Mouse (Mus musculus) kidney, embryonic 15.5 days (tissue): ENCODE measurements at regions not wholly inside any gene's neighbourhood (a gene's known extent, or its start where the extent isn't known, plus 50 kb on each side); places are given as distances from the start of the nearest gene placed in this dataset.
"Not testable (repeated sequence)": the region's sequence is repeated elsewhere in the genome, so short reads cannot be mapped to it uniquely, and the experiment has no call there.

ENCODE experiments used
- ATAC-seq: fragments of 200-750 bp; cut with Nextera tagmentation; replicated peaks from 2 replicates; pipeline ENCODE4 v1.8.0; 2017; ENCODE audit warnings: moderate TSS enrichment; ENCODE audit not compliant: low FRiP score
- H3K27ac ChIP-seq: fragments of 300-500 bp; sonication (generic); 2 replicates; pipeline ENCODE4 v1.5.1; 2015; ENCODE audit warnings: mild to moderate bottlenecking, inconsistent platforms
- H3K27me3 ChIP-seq: fragments of 300-500 bp; sonication (generic); 2 replicates; pipeline ENCODE4 v1.6.1; 2015; ENCODE audit warnings: inconsistent platforms
- H3K36me3 ChIP-seq: fragments of 300-500 bp; sonication (generic); 2 replicates; pipeline ENCODE4 v1.6.1; 2015; ENCODE audit warnings: inconsistent platforms
- H3K4me1 ChIP-seq: fragments of 300-500 bp; sonication (generic); 2 replicates; pipeline ENCODE4 v1.6.1; 2015; ENCODE audit warnings: inconsistent platforms
- H3K4me2 ChIP-seq: fragments of 300-500 bp; sonication (generic); 2 replicates; pipeline ENCODE4 v1.6.1; 2015; ENCODE audit warnings: moderate library complexity, mild to moderate bottlenecking, inconsistent platforms
- H3K4me3 ChIP-seq: fragments of 300-500 bp; sonication (generic); replicated peaks from 2 replicates; pipeline ENCODE4 v1.5.1; 2015; ENCODE audit warnings: mild to moderate bottlenecking, inconsistent platforms
- H3K9ac ChIP-seq: fragments of 300-500 bp; sonication (generic); 2 replicates; pipeline ENCODE4 v1.6.1; 2015; ENCODE audit warnings: mild to moderate bottlenecking, inconsistent platforms
- H3K9me3 ChIP-seq: fragments of 300-500 bp; sonication (generic); replicated peaks from 2 replicates; pipeline ENCODE4 v1.6.1; 2016; ENCODE audit warnings: inconsistent platforms
- WGBS: fragments of 180-500 bp; shearing (Covaris S2); methylation state at CpG from one replicate; pipeline ENCODE4 v1.1.7; 2015; ENCODE audit warnings: mixed read lengths; 5-methylcytosine and 5-hydroxymethylcytosine counted together

DNA sequence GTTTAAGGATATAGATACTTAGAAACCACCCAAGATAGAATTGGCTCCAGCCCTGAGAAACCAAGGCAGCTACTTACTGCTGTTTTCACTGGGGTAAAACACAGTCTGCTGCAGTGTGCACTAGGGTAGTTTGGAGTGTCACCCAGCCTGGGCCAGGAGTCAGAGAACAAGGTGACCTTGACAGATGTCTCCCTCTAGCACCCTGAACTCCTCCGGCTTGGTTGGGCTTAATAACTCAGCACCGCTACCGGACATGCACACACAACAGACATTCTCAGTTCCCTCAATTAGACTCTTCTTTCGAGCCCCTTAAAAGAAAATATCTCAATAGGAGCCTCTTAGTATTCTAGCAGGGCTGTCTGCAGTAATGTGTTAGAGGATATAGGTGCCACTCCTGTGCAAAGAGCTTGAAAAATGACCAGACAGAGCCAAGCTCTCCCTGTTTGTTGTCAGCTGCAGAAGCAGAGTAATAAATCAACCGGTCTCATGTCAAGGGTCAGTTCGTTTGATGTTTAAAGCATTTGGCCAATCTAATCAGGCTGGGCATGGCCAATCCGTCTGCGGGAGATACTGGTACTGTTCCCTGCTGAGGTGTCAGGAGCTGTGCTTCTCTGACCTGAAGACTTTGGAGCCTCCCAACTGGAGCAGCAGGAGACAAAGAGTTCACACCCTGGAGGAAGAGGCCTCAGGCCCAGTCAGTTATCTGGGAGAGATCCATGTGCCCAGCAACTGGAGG lies 299.1 kb downstream of the Eipr1 start:
- Histone ChIP-seq H3K4me3 (no peak overlapping the region), H3K4me2 (no peak overlapping the region), H3K27me3 (no peaks in the 10 kb centered on the region), H3K9ac (no peak overlapping the region), H3K27ac (no peak overlapping the region), H3K4me1 (peaks cover 25% of the 10 kb centered on the region), H3K36me3 (no peaks in the 10 kb centered on the region), H3K9me3 (no peaks in the 10 kb centered on the region)
- 19% methylated on average over 8 of the region's 8 CpGs for WGBS
- peak; percentile 65 for ATAC-seq

DNA sequence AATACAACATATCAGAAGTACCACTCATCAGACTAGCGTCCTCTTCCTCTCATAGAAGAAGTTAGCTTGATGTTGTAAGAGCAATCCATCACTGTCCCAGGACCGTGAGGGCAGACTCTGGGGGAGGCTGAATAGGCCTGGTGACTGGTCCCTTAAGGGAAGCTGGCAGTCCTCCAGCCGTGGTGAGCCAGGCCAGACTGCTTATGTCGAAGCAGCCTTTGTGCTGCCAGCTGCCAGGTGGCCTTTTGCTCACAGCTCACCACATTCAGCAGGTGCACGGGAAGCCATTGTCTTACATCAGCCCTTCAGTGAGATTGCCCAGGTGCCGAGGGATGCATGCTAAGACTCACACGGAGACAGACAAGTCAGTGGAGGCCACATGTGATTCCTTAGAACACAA lies 302.8 kb downstream of the Eipr1 start:
- H3K9me3 ChIP-seq = no peaks in the 10 kb centered on the region
- H3K27ac ChIP-seq = no peak overlapping the region
- no peak for ATAC-seq
- no peaks in the 10 kb centered on the region for H3K36me3 ChIP-seq
- H3K4me2 ChIP-seq = no peak overlapping the region
- no peak overlapping the region for H3K4me3 ChIP-seq
- no peak overlapping the region for H3K9ac ChIP-seq
- peaks cover 17% of the 10 kb centered on the region for H3K4me1 ChIP-seq
- 32% methylated on average over 7 of the region's 7 CpGs for WGBS
- H3K27me3 ChIP-seq = no peaks in the 10 kb centered on the region

DNA sequence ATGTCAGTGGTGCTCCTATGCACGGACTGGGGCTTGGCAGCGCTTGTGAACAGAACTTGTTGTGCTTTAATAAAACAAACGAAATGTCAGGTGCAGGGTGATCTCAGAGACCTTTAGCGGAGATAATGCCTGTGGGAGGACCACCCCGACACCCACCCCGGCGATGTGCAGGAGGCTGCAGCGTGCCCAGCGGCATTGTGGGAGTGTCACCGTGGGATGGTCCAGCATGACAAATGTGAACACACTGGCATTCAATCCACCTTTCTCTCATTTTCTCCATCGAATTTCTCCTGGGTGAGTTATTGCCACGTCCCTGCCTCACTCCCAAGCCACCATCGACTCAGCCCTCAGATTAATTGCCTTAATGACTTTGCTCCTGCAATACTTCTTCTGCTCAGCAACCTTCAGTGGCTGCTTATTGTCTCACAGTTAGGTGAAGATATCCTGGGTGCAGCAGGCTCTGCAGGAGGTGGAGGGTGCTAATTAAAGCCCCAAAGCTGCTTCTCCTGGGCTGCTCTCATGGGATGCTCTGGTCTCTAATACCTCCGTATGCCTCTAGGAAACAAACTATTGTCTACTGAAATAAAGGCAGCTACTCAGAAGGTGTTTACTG lies 310.5 kb downstream of the Eipr1 start:
- no peaks in the 10 kb centered on the region for H3K27me3 ChIP-seq
- no peaks in the 10 kb centered on the region for H3K9me3 ChIP-seq
- H3K4me3 ChIP-seq = no peak overlapping the region
- H3K9ac ChIP-seq = no peak overlapping the region
- peak overlapping the region; percentile 40 for H3K4me2 ChIP-seq
- peaks cover 4% of the 10 kb centered on the region for H3K4me1 ChIP-seq
- whole genome bisulfite sequencing = 22% methylated on average over 14 of the region's 14 CpGs
- no peaks in the 10 kb centered on the region for H3K36me3 ChIP-seq
- H3K27ac ChIP-seq = no peak overlapping the region
- ATAC-seq = no peak

DNA sequence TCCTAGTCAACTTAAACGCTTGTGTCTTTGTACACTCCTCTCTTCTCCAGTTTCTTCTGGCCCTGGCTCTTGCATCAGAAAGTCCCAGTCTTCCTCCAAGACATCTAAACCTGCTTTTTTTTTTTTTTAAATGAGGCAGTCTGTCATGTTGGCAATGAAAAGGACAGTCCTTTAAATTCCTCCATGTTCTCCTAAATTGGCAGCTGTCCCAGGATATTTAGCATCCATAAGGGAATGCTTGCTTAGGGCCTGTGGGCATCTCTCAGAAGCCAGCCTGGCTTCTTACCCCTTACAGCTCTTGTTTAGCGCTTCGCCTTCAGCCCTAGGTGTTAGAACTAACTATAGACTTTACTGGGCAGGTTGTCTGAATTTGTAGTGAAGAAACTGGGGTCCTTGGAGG lies 311.2 kb downstream of the Eipr1 start:
- Histone ChIP-seq H3K27me3 (peaks cover 4% of the 10 kb centered on the region; the same call in 1 of the 2 replicates), H3K9ac (no peak overlapping the region), H3K4me1 (peaks cover 4% of the 10 kb centered on the region), H3K4me3 (no peak overlapping the region), H3K27ac (no peak overlapping the region), H3K9me3 (no peaks in the 10 kb centered on the region), H3K4me2 (no peak overlapping the region), H3K36me3 (no peaks in the 10 kb centered on the region)
- ATAC-seq = no peak
- 82% methylated on average over 3 of the region's 3 CpGs for WGBS

DNA sequence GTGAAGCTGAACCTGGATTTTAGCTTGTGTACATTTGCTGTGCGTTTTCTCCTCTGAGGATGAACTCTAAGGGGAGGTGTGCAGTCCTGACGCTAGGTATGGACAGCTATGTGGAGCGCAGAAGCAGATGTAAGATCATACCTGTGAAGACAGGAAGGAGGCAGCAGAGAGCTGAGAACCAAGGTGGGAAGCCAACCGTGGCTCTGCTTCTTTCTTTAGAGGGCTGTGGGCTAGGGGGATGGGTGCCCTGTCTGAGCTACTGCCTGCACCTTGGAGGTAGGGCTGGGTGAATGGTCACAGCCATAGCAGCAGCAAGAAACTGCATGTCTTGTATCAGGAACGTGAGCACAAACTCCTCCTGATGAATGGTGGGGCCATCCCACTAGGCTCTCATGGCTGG lies 316.6 kb downstream of the Eipr1 start:
- no peaks in the 10 kb centered on the region for H3K36me3 ChIP-seq
- WGBS = 35% methylated on average over 5 of the region's 5 CpGs
- peaks cover 4% of the 10 kb centered on the region; the same call in 1 of the 2 replicates for H3K27me3 ChIP-seq
- H3K4me3 ChIP-seq = no peak overlapping the region
- H3K4me2 ChIP-seq = no peak overlapping the region
- no peak overlapping the region for H3K27ac ChIP-seq
- H3K9ac ChIP-seq = no peak overlapping the region
- H3K4me1 ChIP-seq = 0 out of 2 replicates have a peak, but pooled peaks cover 2% of the 10 kb centered on the region
- ATAC-seq = peak; percentile 54
- no peaks in the 10 kb centered on the region for H3K9me3 ChIP-seq

DNA sequence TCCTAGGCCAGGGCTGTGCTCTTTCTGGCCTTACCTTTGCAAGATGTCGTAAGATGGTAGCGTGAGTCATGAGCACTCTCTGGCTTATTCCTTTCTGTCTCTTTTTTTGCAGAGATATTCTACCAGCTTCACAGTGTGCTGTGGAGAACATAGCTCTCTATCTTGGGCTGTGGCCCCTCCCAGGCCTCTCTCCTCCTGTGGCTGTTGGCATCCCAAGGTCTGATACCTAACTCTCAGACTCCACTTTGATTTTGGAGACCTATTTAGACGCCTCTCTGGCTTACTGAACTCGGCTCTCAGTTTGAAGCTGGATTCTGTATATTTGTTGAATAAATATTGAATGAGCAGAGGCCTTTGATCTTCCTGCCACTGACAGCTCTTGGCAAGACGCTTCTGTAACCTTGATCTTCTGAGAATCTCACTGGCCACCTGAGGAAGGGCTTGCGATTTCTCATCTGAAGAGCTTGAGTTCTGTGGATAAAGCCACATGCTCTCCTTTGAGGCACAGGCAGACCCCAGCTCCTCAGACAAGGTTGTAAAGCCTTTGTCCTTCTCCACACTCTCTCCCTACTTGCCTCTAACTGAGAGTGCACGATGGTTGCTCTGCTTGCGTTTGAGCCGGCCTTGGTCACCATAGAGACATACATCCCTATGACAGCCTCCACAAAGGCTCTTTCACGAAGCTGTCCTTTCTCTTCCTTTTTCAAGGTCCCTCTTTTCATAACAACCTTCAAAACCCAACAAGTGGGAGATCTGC lies 323.7 kb downstream of the Eipr1 start:
- Histone ChIP-seq H3K27me3 (no peaks in the 10 kb centered on the region), H3K9me3 (no peaks in the 10 kb centered on the region), H3K4me3 (no peak overlapping the region), H3K9ac (no peak overlapping the region), H3K27ac (no peak overlapping the region), H3K36me3 (no peaks in the 10 kb centered on the region), H3K4me1 (no peaks in the 10 kb centered on the region), H3K4me2 (no peak overlapping the region)
- ATAC-seq = no peak
- 77% methylated on average over 10 of the region's 10 CpGs for WGBS

DNA sequence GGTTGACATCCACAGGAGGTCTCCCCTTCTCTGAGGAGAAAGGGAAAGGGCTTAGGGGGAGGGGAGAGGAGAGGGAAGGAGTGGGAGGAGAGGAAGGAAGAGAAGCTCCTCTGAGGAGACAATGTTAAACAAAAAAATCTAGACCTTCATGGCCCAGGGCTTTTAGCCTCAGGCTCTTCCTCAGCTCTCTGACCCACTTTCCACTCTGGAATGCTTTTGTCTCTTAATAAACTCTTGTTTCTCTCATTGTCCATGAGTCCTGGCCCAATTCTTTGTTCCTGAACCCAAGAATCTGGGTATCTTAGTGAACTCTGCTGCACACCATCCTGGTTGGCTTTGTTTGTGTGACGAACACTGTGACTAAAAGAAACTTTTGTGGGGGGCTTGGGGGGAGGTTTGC lies 325.0 kb downstream of the Eipr1 start:
- Histone ChIP-seq H3K9me3 (no peaks in the 10 kb centered on the region), H3K9ac (no peak overlapping the region), H3K36me3 (no peaks in the 10 kb centered on the region), H3K4me2 (no peak overlapping the region), H3K27ac (no peak overlapping the region), H3K4me1 (no peaks in the 10 kb centered on the region), H3K4me3 (no peak overlapping the region), H3K27me3 (no peaks in the 10 kb centered on the region)
- ATAC-seq = no peak
- WGBS = 80% methylated on average over 1 of the region's 1 CpGs

DNA sequence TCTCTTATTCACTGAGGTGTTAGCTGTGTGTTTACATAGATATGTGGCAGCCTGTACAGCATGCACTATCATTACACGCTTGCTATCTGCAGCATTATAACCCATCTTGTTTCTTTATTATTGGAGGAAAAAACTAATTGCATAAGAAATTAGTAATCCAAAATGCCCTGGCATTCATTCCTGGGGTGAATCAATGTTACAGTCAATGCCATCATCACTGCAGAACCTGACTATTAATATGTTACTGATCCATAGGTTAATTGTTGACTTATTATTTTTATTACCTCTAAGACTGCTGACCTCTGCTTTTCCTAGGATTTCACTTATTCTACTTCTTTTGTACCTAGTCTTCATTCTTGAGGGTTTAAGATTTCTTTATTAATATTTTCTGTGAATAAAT lies 327.4 kb downstream of the Eipr1 start:
- 98% methylated on average over 1 of the region's 1 CpGs for WGBS
- Histone ChIP-seq H3K4me2 (no peak overlapping the region), H3K9ac (no peak overlapping the region), H3K27me3 (no peaks in the 10 kb centered on the region), H3K4me1 (peaks cover 10% of the 10 kb centered on the region), H3K9me3 (no peaks in the 10 kb centered on the region), H3K4me3 (no peak overlapping the region), H3K27ac (no peak overlapping the region), H3K36me3 (no peaks in the 10 kb centered on the region)
- no peak for ATAC-seq

DNA sequence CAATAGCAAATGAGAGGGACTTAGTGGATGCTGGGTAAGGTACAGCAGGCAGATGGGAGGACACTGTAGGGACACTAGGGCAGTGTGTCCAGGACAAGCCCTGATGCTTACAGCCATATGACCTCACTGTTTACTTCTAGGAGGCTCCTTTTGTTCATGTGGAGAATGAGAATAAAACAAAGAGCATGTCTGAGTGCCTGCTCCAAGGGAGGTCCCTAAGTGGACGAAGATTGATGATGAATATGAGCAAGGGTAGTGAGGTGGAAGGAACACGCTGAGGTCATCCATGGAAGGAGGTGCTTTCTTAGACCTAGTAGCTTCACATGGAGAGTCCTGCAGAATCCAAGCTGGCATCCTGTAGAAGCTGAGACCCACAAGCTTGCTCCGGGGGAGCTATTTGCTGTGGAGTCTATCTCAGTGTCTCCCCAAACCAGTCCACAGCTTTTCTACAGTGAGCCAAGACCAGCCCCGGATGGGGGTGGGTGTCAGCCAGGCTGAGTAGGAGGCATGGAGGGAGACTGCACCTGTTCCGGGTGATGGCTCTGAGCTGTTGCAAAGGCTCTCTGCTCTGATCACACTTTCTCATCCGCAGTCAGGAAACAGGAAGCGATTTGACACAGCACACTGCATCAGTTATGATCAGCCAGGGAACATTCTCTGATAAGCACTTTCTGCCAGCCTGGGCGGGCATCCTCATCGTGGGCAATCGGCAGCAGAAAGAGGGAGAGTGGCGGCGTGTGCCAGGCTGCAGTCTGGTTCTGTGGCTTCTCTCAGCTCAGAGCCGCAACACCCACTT lies 332.0 kb downstream of the Eipr1 start:
- peaks cover 12% of the 10 kb centered on the region for H3K4me1 ChIP-seq
- peak overlapping the region; percentile 15; the same call in 1 of the 2 replicates for H3K4me2 ChIP-seq
- no peak overlapping the region for H3K9ac ChIP-seq
- 52% methylated on average over 13 of the region's 13 CpGs for WGBS
- no peak overlapping the region for H3K4me3 ChIP-seq
- no peaks in the 10 kb centered on the region for H3K36me3 ChIP-seq
- ATAC-seq = peak; percentile 74
- no peaks in the 10 kb centered on the region for H3K27me3 ChIP-seq
- 0 out of 2 replicates have a peak overlapping the region, but pooled peaks have one; percentile 9 for H3K27ac ChIP-seq
- H3K9me3 ChIP-seq = no peaks in the 10 kb centered on the region

DNA sequence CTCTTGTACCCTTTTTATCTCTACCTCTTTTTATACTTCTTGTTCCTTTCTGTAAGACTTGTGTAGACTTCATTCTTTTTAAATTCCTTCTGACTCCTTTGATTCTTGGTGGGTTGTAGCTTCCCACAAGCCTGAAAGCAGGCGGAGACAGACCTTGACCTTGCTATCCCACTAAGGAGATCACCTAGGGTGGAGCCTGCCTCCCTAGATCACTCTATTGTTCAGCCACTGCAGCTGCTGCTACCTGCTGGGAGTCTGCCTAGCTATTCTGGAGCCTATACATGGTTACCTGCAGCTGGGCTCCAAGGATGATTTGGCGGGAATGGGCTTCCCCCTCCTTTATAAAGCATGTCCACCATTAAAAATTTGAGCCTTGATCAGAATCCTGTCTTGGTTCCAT lies 335.6 kb downstream of the Eipr1 start:
- not testable (repeated sequence) for H3K4me3 ChIP-seq, H3K27me3 ChIP-seq, H3K27ac ChIP-seq, ATAC-seq, H3K4me2 ChIP-seq, H3K9me3 ChIP-seq, H3K36me3 ChIP-seq, H3K9ac ChIP-seq
- peaks cover 21% of the 10 kb centered on the region for H3K4me1 ChIP-seq
- WGBS = 82% methylated on average over 2 of the region's 2 CpGs

DNA sequence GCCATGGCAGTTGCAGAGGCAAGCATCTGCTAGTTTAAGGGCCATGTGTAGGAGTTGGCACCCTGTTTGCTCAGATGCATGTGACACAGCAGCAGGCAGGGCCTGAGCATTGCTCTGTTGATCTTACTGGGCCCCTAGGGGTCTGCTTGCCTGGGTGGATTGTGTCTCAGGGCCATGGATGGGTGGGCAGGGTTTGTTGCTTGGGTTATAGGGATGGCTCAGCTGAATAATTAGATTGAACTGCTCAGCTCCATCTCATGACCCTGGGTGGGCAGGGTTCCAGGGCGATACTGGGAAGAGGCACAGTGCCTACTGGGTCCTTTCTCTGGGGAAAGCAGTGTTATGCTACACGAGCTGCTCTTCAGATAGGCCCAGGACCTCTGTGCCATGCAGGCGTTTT lies 338.0 kb downstream of the Eipr1 start:
- Histone ChIP-seq H3K9ac (no peak overlapping the region), H3K4me2 (no peak overlapping the region), H3K9me3 (no peaks in the 10 kb centered on the region), H3K36me3 (no peaks in the 10 kb centered on the region), H3K4me1 (peaks cover 8% of the 10 kb centered on the region; the same call in 1 of the 2 replicates), H3K27me3 (no peaks in the 10 kb centered on the region), H3K27ac (peak overlapping the region; percentile 15; the same call in 1 of the 2 replicates), H3K4me3 (no peak overlapping the region)
- WGBS = 42% methylated on average over 3 of the region's 3 CpGs
- peak; percentile 93 for ATAC-seq
